Mouse (Mus musculus) adipocyte (in vitro differentiated cells): ENCODE measurements at regions not wholly inside any gene's neighbourhood (a gene's known extent, or its start where the extent isn't known, plus 50 kb on each side); places are given as distances from the start of the nearest gene placed in this dataset.
A peak's percentile ranks its signal among the peaks of the same experiment; 100 is the strongest.

ENCODE experiments used
- DNase-seq: peaks from one replicate; pipeline ENCODE4 v3.0.0-alpha.2; 2016; ENCODE audit warnings: low spot score

- no peak for DNase-seq
Measured at GRCm38 (mm10) chrX:128585496-128586105, 849.2 kb upstream of the Cldn34c4 start.

DNA sequence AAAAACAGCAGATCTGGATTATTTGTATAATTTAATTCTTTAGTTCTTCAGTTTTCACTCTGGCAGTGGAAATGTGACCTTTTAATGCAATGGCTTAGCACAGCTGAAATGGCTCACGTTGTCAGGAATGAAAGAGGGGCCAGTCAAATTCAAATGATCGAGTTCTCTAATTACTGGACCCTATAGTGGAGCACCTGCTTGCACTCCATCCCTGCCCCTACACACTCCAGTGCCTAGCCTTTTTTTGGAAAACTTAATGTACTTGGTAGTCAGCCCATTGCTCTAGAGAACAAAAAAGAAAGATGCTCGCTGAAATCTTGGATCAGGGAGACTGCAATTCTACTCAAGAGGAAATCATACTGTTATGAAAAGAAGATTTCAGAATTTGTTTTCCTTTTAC, 841.0 kb upstream of the Cldn34c4 start:
- DNase-seq: no peak

GRCm38 (mm10) chrX:128576269-128576871, 840.0 kb upstream of the Cldn34c4 start:
- peak; percentile 2 for DNase-seq
